Mouse (Mus musculus) heart, postnatal 4 days (tissue): ENCODE results near the gene Map9. TPM values are rescaled to one million over a fixed set of nuclear protein-coding genes. Genes with fewer than 3 reads are reported as not detected.
"Not testable (repeated sequence)": the region's sequence is repeated elsewhere in the genome, so short reads cannot be mapped to it uniquely, and the experiment has no call there.

ENCODE experiments used
- DNase-seq: peaks from one replicate; pipeline ENCODE4 v3.0.0; 2021
- total RNA-seq, 2 experiments: library from RNA; stranded (reverse); gene quantifications; 2 replicates each; pipeline ENCODE4 v1.2.3; 2021

Gene Map9
- total RNA-seq: 1 to 10 TPM; 3.0 to 3.4 TPM

- DNase-seq: peak; percentile 95
These were observed at the start of gene Map9 for GRCm38 (mm10) chr3:82357797-82358524. TSS of gene Map9 (plus strand) at chr3:82358044.

- no peak for DNase-seq
These were observed 42.1 kb upstream of the Map9 start for GRCm38 (mm10) chr3:82315728-82316127.

GRCm38 (mm10) chr3:82326736-82327135 lies 31.1 kb upstream of the Map9 start:
- DNase-seq: not testable (repeated sequence)

GRCm38 (mm10) chr3:82332067-82332466 lies 25.8 kb upstream of the Map9 start:
- DNase-seq: no peak

GRCm38 (mm10) chr3:82332536-82332935 lies 25.3 kb upstream of the Map9 start:
- no peak for DNase-seq

GRCm38 (mm10) chr3:82333128-82333969 lies 24.5 kb upstream of the Map9 start:
- DNase-seq: peak; percentile 79

- DNase-seq: no peak
These were observed 17.7 kb upstream of the Map9 start for GRCm38 (mm10) chr3:82340111-82340510.

- DNase-seq: no peak
These were observed 9.5 kb upstream of the Map9 start for GRCm38 (mm10) chr3:82348277-82348860.

- no peak for DNase-seq
These were observed 7.5 kb upstream of the Map9 start for GRCm38 (mm10) chr3:82350321-82350720.

GRCm38 (mm10) chr3:82357340-82357739 lies 504 bp upstream of the Map9 start:
- DNase-seq: no peak

- no peak for DNase-seq
These were observed 1.2 kb downstream of the Map9 start for GRCm38 (mm10) chr3:82359036-82359435.

GRCm38 (mm10) chr3:82362452-82362851 lies 4.6 kb downstream of the Map9 start:
- DNase-seq: peak; percentile 23

- DNase-seq: no peak
These were observed 6.7 kb downstream of the Map9 start for GRCm38 (mm10) chr3:82364505-82364904.

- DNase-seq: no peak
These were observed 7.1 kb downstream of the Map9 start for GRCm38 (mm10) chr3:82364988-82365387.

- peak; percentile 25 for DNase-seq
These were observed 11.4 kb downstream of the Map9 start for GRCm38 (mm10) chr3:82369063-82369860.

- DNase-seq: no peak
These were observed 12.7 kb downstream of the Map9 start for GRCm38 (mm10) chr3:82370439-82371011.

GRCm38 (mm10) chr3:82376965-82377364 lies 19.1 kb downstream of the Map9 start:
- no peak for DNase-seq

GRCm38 (mm10) chr3:82382325-82382724 lies 24.5 kb downstream of the Map9 start:
- DNase-seq: no peak

GRCm38 (mm10) chr3:82385091-82385490 lies 27.2 kb downstream of the Map9 start:
- no peak for DNase-seq

GRCm38 (mm10) chr3:82405830-82406229 lies 48.0 kb downstream of the Map9 start:
- DNase-seq: no peak

- no peak for DNase-seq
These were observed 48.5 kb downstream of the Map9 start for GRCm38 (mm10) chr3:82406336-82406735.

GRCm38 (mm10) chr3:82407432-82407831 lies 49.6 kb downstream of the Map9 start:
- no peak for DNase-seq
